Mouse (Mus musculus): ENCODE results near the gene Brap. TPM values are rescaled to one million over a fixed set of nuclear protein-coding genes. Genes with fewer than 3 reads are reported as not detected.

Gene Brap
- polyA plus RNA-seq (2021; fragmentation: Nextera tagmentation) = 16.7 and 35.1 TPM in 2 replicates
- long read RNA-seq, experiment 1, full-length matches to known transcripts = 237 of 306 reads
- long read RNA-seq, experiment 1, partial matches to known transcripts = 36 of 306 reads
- long read RNA-seq, experiment 1, other reads (novel, unspliced or antisense) = 33 of 306 reads
- long read RNA-seq, experiment 2, full-length matches to known transcripts = 11 of 27 reads
- long read RNA-seq, experiment 2, partial matches to known transcripts = 14 of 27 reads
- long read RNA-seq, experiment 2, other reads (novel, unspliced or antisense) = 2 of 27 reads

GRCm38 (mm10) chr5:121660059-121660896, at the start of gene Brap, which contains the start of gene Acad10:
Gene Brap (plus strand): TSS chr5:121660563.
Gene Acad10 (minus strand): TSS chr5:121660514.

GRCm38 (mm10) chr5:121618592-121619513, 41.5 kb upstream of the Brap start, which contains the start of gene Acad12:
Gene Acad12 (minus strand): TSS chr5:121618938.

GRCm38 (mm10) chr5:121711174-121711927, 51.0 kb downstream of the Brap start, which contains the start of gene Atxn2:
Gene Atxn2 (plus strand): TSS chr5:121711337.

Other genes starting within 250 kb of the Brap start
- gene Tmem116, start 208.7 kb upstream of the Brap start, polyA plus RNA-seq (2021; fragmentation: Nextera tagmentation) = 6.9 and 9.6 TPM in 2 replicates
- 150 and 166 TPM in 2 replicates for gene Erp29, start 208.1 kb upstream of the Brap start, polyA plus RNA-seq (2021; fragmentation: Nextera tagmentation)
- gene Adam1b, start 157.1 kb upstream of the Brap start, polyA plus RNA-seq (2021; fragmentation: Nextera tagmentation) = not detected in 2 replicates
- 0.21 and 0.55 TPM in 2 replicates for gene Adam1a, start 115.1 kb upstream of the Brap start, polyA plus RNA-seq (2021; fragmentation: Nextera tagmentation)
- gene Gm42878, start 115.1 kb upstream of the Brap start, polyA plus RNA-seq (2021; fragmentation: Nextera tagmentation) = not detected in 2 replicates
- 13.5 and 15.4 TPM in 2 replicates for gene Mapkapk5, start 114.7 kb upstream of the Brap start, polyA plus RNA-seq (2021; fragmentation: Nextera tagmentation)
- 80.3 and 88.1 TPM in 2 replicates for gene Aldh2, start 66.7 kb upstream of the Brap start, polyA plus RNA-seq (2021; fragmentation: Nextera tagmentation)
- 1.8 and 2.5 TPM in 2 replicates for gene Acad12, start 41.6 kb upstream of the Brap start, polyA plus RNA-seq (2021; fragmentation: Nextera tagmentation)
- gene Acad10, start within 50 bp of the Brap start, polyA plus RNA-seq (2021; fragmentation: Nextera tagmentation) = 1.2 TPM in 2 replicates
- 31.7 and 79.9 TPM in 2 replicates for gene Atxn2, start 50.8 kb downstream of the Brap start, polyA plus RNA-seq (2021; fragmentation: Nextera tagmentation)
- 5.6 and 10.0 TPM in 2 replicates for gene Sh2b3, start 177.1 kb downstream of the Brap start, polyA plus RNA-seq (2021; fragmentation: Nextera tagmentation)
- 6.4 and 7.8 TPM in 2 replicates for gene Pheta1, start 188.4 kb downstream of the Brap start, polyA plus RNA-seq (2021; fragmentation: Nextera tagmentation)